Comparison of ENCODE assay signal across 26 mouse cellular contexts in the genomic region with DNA sequence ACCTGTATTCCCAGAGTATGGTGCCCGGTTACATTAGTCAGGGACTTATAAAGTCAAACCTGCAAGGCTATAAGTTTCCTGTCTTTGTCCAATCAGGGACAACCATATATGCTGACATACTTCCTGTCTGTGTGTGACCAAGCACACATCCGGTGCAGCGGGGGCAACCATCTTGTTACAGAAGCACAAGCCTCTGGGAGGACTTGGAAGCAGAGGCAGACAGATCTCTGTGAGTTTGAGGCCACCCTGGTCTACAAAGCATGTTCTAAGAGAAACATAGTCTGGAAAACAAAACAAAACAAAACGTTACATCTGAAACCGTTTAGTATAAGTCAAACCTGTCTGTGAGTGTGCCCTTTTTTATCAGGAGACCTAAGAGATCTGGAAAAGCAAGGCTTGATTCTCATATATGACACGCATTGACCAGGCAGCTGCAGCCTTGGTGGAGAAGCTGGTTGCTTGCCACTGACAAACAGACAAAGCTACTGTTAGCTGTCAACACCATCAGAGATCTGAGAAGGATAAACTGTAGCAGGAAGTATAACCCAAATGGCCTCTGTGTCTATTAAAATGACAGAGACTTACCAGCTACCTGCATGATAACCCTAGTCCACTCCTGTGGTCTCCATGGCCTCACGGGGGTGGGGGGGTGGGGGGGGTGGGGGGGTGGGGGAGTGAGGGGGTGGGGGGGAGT.
DNase-seq lines count a peak whose midpoint lies in the region; ATAC-seq lines count a peak whose summit lies in the region.
"Had no signal": no experiment of that assay in that cellular context is flagged by ENCODE, and none has a peak within 500 bp of the region (broad histone marks: within the 10 kb centered on the region; RNA-seq: fewer than 3 reads in every experiment).

No protein-coding gene starts in this region.

- WGBS in midbrain, embryonic 11.5 days: 91% methylated on average over 7 of the region's 7 CpGs
- 95% methylated on average over 6 of the region's 7 CpGs for WGBS in midbrain, embryonic 15.5 days
- WGBS in liver, embryonic 16.5 days (ENCODE audit: insufficient replicate concordance): 42% methylated on average over 7 of the region's 7 CpGs

- no peak overlapping the region for H3K4me2 ChIP-seq in midbrain, embryonic 11.5 days
- no peak overlapping the region for H3K4me2 ChIP-seq in midbrain, embryonic 15.5 days
- H3K4me2 ChIP-seq in liver, embryonic 16.5 days (ENCODE audit: low read depth, low read length): no peak overlapping the region
- H3K4me2 ChIP-seq: forebrain, embryonic 13.5 days; hindbrain, embryonic 13.5 days; limb, embryonic 13.5 days; lung, embryonic 14.5 days; midbrain, embryonic 12.5 days; neural tube, embryonic 13.5 days had no signal

- no peak overlapping the region for H3K4me3 ChIP-seq in midbrain, embryonic 11.5 days (ENCODE audit: low read depth, low read length)
- H3K4me3 ChIP-seq in midbrain, embryonic 15.5 days: no peak overlapping the region
- no peak overlapping the region for H3K4me3 ChIP-seq in liver, embryonic 16.5 days (ENCODE audit: low read depth, low read length)
- H3K4me3 ChIP-seq: forebrain, embryonic 13.5 days; heart, embryonic 10.5 days; hindbrain, embryonic 13.5 days; layer of hippocampus, adult 2 months; limb, embryonic 13.5 days; midbrain, embryonic 12.5 days; neural tube, embryonic 13.5 days had no signal

- H3K9ac ChIP-seq in midbrain, embryonic 11.5 days (ENCODE audit: low read length): no peak overlapping the region
- no peak overlapping the region for H3K9ac ChIP-seq in midbrain, embryonic 15.5 days
- H3K9ac ChIP-seq in liver, embryonic 16.5 days (ENCODE audit: low read depth, low read length): no peak overlapping the region
- H3K9ac ChIP-seq: forebrain, embryonic 13.5 days; hindbrain, embryonic 13.5 days; limb, embryonic 13.5 days; lung, embryonic 14.5 days; midbrain, embryonic 12.5 days; neural tube, embryonic 13.5 days had no signal

- H3K36me3 ChIP-seq in midbrain, embryonic 11.5 days (ENCODE audit: control insufficient read depth, insufficient read depth, low read length): no peaks in the 10 kb centered on the region
- no peaks in the 10 kb centered on the region for H3K36me3 ChIP-seq in midbrain, embryonic 15.5 days (replicated peaks)
- H3K36me3 ChIP-seq in liver, embryonic 16.5 days (ENCODE audit: control insufficient read depth, insufficient read depth): no peaks in the 10 kb centered on the region
- H3K36me3 ChIP-seq: heart, embryonic 10.5 days; hindbrain, embryonic 13.5 days; limb, embryonic 13.5 days; midbrain, embryonic 12.5 days; neural tube, embryonic 13.5 days had no signal

- no peak for ATAC-seq in midbrain, embryonic 11.5 days (ENCODE audit: low FRiP score)
- ATAC-seq in midbrain, embryonic 15.5 days (replicated peaks): no peak
- ATAC-seq in liver, embryonic 16.5 days (ENCODE audit: low read depth): no peak
- ATAC-seq: forebrain, embryonic 13.5 days had no signal

- H3K9me3 ChIP-seq in midbrain, embryonic 11.5 days (ENCODE audit: control insufficient read depth, low read length): no peaks in the 10 kb centered on the region
- H3K9me3 ChIP-seq in midbrain, embryonic 15.5 days: no peaks in the 10 kb centered on the region
- no peaks in the 10 kb centered on the region for H3K9me3 ChIP-seq in liver, embryonic 16.5 days (replicated peaks; ENCODE audit: control insufficient read depth, low read length)
- H3K9me3 ChIP-seq: forebrain, embryonic 13.5 days; heart, embryonic 10.5 days; hindbrain, embryonic 13.5 days; limb, embryonic 13.5 days; midbrain, embryonic 12.5 days; neural tube, embryonic 13.5 days had no signal

- no peaks in the 10 kb centered on the region for H3K27me3 ChIP-seq in midbrain, embryonic 11.5 days (ENCODE audit: control insufficient read depth, insufficient read depth, low read length)
- no peaks in the 10 kb centered on the region for H3K27me3 ChIP-seq in midbrain, embryonic 15.5 days (replicated peaks)
- no peaks in the 10 kb centered on the region for H3K27me3 ChIP-seq in liver, embryonic 16.5 days (ENCODE audit: control insufficient read depth, insufficient read depth, low read depth, low read length)
- H3K27me3 ChIP-seq: forebrain, embryonic 13.5 days; hindbrain, embryonic 13.5 days; limb, embryonic 13.5 days; midbrain, embryonic 12.5 days; neural tube, embryonic 13.5 days had no signal

- peak; percentile 53 for DNase-seq in midbrain, embryonic 11.5 days (ENCODE audit: low spot score, missing footprints)
- peak; percentile 51 for DNase-seq in CD4-positive, CD25-positive, alpha-beta regulatory T cell, adult 2 months (ENCODE audit: low read depth, low spot score)
- DNase-seq in induced T-regulatory cell, adult 2 months (ENCODE audit: low read depth): peak; percentile 60
- no peak for DNase-seq in lung, postnatal 4 days
- DNase-seq in layer of hippocampus, adult 9-11 months: no peak
- DNase-seq: adrenal gland, adult 8-10 months; cerebellum, adult 8-10 months; cerebellum, postnatal 25 days; gastrocnemius, postnatal 10 days; heart, postnatal 4 days; kidney, adult 11 months; kidney, postnatal 36 days; lung, embryonic 14.5 days; lung, postnatal 14 days; retina, postnatal 1 day; right cerebral cortex, postnatal 14 days; thymus, postnatal 14 days had no signal

- no peak overlapping the region for H3K27ac ChIP-seq in midbrain, embryonic 11.5 days (ENCODE audit: low read depth, low read length)
- no peak overlapping the region for H3K27ac ChIP-seq in midbrain, embryonic 15.5 days
- peak overlapping the region; percentile 99 for H3K27ac ChIP-seq in liver, embryonic 16.5 days (ENCODE audit: low read length)
- H3K27ac ChIP-seq: forebrain, embryonic 13.5 days; heart, embryonic 10.5 days; hindbrain, embryonic 13.5 days; layer of hippocampus, adult 2 months; limb, embryonic 13.5 days; midbrain, embryonic 12.5 days; neural tube, embryonic 13.5 days had no signal

- no peaks in the 10 kb centered on the region for H3K4me1 ChIP-seq in midbrain, embryonic 11.5 days (ENCODE audit: control insufficient read depth, insufficient read depth, low read length)
- H3K4me1 ChIP-seq in midbrain, embryonic 15.5 days: 0 out of 2 replicates have a peak, but pooled peaks cover 3% of the 10 kb centered on the region
- peaks cover 50% of the 10 kb centered on the region for H3K4me1 ChIP-seq in liver, embryonic 16.5 days (ENCODE audit: control insufficient read depth, low read depth, low read length)
- H3K4me1 ChIP-seq: forebrain, embryonic 13.5 days; midbrain, embryonic 12.5 days had no signal

Comparison
In these comparisons a context has a peak if more than half of its experiments do, and no peak if none do; other contexts are left out.
1. DNase-seq: peak in midbrain, embryonic 11.5 days (single experiment), CD4-positive, CD25-positive, alpha-beta regulatory T cell, adult 2 months (single experiment) and induced T-regulatory cell, adult 2 months (single experiment); none in lung, postnatal 4 days (0 of 2) and layer of hippocampus, adult 9-11 months (single experiment).